Mouse (Mus musculus) neural tube, embryonic 13.5 days (tissue): ENCODE measurements around the gene Strap. TPM values are rescaled to one million over a fixed set of nuclear protein-coding genes. Genes with fewer than 3 reads are reported as not detected.

Experiments used
- ATAC-seq: fragments of 200-750 bp; cut with Nextera tagmentation; 2 replicates; pipeline ENCODE4 v1.8.0; 2017; ENCODE audit warnings: low read depth, mild to moderate bottlenecking, moderate TSS enrichment, moderate library complexity
- H3K27ac ChIP-seq: fragments of 300-500 bp; sonication (generic); replicated peaks from 2 replicates; pipeline ENCODE4 v1.5.1; 2015; ENCODE audit warnings: moderate library complexity, mild to moderate bottlenecking, inconsistent platforms
- H3K27me3 ChIP-seq: fragments of 300-500 bp; sonication (generic); 2 replicates; pipeline ENCODE4 v1.6.1; 2015; ENCODE audit warnings: mild to moderate bottlenecking, inconsistent platforms
- H3K36me3 ChIP-seq: fragments of 300-500 bp; sonication (generic); 2 replicates; pipeline ENCODE4 v1.6.1; 2015; ENCODE audit warnings: mild to moderate bottlenecking, inconsistent platforms
- H3K4me1 ChIP-seq: fragments of 300-500 bp; sonication (generic); replicated peaks from 2 replicates; pipeline ENCODE4 v1.6.1; 2015; ENCODE audit warnings: inconsistent platforms
- H3K4me2 ChIP-seq: fragments of 300-500 bp; sonication (generic); 2 replicates; pipeline ENCODE4 v1.6.1; 2015; ENCODE audit warnings: inconsistent platforms, mild to moderate bottlenecking, moderate library complexity
- H3K4me3 ChIP-seq: fragments of 300-500 bp; sonication (generic); 2 replicates; pipeline ENCODE4 v1.5.1; 2015; ENCODE audit warnings: mild to moderate bottlenecking, inconsistent platforms
- H3K9ac ChIP-seq: fragments of 300-500 bp; sonication (generic); 2 replicates; pipeline ENCODE4 v1.6.1; 2015; ENCODE audit warnings: moderate library complexity, mild to moderate bottlenecking, inconsistent platforms
- H3K9me3 ChIP-seq: fragments of 300-500 bp; sonication (generic); 2 replicates; pipeline ENCODE4 v1.6.1; 2016; ENCODE audit warnings: inconsistent platforms
- WGBS: fragments of 180-500 bp; shearing (Covaris S2); methylation state at CpG from one replicate; pipeline ENCODE4 v1.1.7; 2015; 5-methylcytosine and 5-hydroxymethylcytosine counted together
- polyA plus RNA-seq: library from polyadenylated mRNA; unstranded; fragments of >200 nt; fragmentation: Nextera tagmentation; extraction: Ambion mirVana; gene quantifications from 2 replicates; pipeline ENCODE4 v1.2.1, GENCODE M21; 2015

Strap gene
- polyA plus RNA-seq, 1 experiment from 2014 or later, result 175 TPM

DNA sequence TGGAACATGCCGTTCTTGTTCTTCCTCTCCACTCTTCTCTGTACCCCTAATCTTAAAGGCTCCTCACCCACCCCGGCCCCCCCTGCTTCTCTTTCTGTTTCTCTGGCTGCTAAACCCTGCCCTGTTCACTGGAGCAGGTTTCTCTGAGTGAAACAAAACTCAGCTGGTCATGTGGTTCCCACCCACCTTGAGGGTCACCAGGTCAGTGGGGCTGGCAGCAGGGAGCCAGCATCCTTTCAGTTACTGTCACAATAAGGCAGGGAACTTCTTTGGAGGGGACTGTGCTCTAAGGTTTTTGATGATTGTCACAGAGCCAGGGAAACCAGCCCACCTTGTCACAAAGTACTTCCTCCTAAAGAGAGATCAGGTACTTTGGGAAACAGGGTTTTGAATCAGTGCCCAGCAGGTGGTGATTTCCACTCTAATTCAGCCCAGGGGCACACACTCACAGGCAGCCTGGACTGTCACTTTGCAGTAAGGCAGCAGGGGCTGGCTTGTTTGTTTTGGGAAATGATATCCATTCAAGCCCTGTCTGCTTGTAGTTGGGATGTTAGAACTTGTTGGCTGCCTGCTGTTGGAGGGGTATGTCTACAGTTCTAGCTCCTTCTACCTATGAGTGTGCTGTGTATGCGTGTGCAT lies 29.8 kb downstream of the Strap start:
- ATAC-seq, result no peak
- WGBS, result 43% methylated on average over 3 of the region's 3 CpGs
- no peak overlapping the region for H3K4me3 ChIP-seq

GRCm38 (mm10) chr6:137766177-137766576 lies 31.3 kb downstream of the Strap start:
- Histone ChIP-seq H3K4me2 (no peak overlapping the region), H3K4me3 (no peak overlapping the region), H3K27ac (no peak overlapping the region), H3K4me1 (no peaks in the 10 kb centered on the region; the same call in 1 of the 2 replicates), H3K36me3 (no peaks in the 10 kb centered on the region), H3K27me3 (no peaks in the 10 kb centered on the region), H3K9ac (no peak overlapping the region), H3K9me3 (no peaks in the 10 kb centered on the region)
- no peak for ATAC-seq

More for the DNA sequence above, 29.8 kb downstream of the Strap start:
- no peaks in the 10 kb centered on the region for H3K36me3 ChIP-seq
- H3K4me1 ChIP-seq, result no peaks in the 10 kb centered on the region; the same call in 1 of the 2 replicates
- no peak overlapping the region for H3K4me2 ChIP-seq
- H3K27me3 ChIP-seq, result no peaks in the 10 kb centered on the region
- H3K9ac ChIP-seq, result no peak overlapping the region
- no peaks in the 10 kb centered on the region for H3K9me3 ChIP-seq
- no peak overlapping the region for H3K27ac ChIP-seq

DNA sequence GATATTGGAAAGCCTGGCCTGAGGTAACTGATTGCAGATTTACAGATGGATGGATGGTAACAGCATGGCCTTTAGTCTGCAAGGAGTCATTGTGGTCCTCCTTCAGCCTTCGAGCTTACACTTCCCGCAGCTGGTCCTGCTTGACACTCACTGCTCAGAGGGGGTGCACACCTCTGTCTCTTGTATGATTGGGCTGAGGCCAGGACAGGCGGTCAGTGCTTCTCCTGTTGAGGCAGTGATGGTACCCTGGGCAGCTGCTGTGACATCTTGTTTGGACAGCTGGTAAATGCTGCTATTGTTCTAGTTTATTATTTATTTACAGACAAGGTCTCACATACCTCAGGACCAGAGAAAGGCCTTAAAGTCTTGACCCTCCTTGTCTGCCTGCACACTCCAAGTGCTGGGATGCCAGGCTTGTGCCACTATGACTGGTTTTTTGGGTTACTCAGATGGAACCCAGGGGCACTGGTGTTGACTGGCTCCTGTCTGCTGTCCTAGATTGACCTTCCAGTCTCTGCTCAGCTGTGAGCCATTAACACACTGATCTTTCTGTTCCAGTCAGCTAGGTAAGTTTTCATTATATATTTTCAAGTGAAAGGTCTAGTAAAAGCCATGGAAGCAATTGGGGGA lies 36.9 kb downstream of the Strap start:
- Histone ChIP-seq H3K36me3 (no peaks in the 10 kb centered on the region), H3K27me3 (no peaks in the 10 kb centered on the region), H3K4me2 (no peak overlapping the region), H3K4me3 (no peak overlapping the region), H3K9me3 (no peaks in the 10 kb centered on the region), H3K9ac (no peak overlapping the region), H3K4me1 (no peaks in the 10 kb centered on the region), H3K27ac (no peak overlapping the region)
- 58% methylated on average over 3 of the region's 3 CpGs for WGBS
- no peak for ATAC-seq

DNA sequence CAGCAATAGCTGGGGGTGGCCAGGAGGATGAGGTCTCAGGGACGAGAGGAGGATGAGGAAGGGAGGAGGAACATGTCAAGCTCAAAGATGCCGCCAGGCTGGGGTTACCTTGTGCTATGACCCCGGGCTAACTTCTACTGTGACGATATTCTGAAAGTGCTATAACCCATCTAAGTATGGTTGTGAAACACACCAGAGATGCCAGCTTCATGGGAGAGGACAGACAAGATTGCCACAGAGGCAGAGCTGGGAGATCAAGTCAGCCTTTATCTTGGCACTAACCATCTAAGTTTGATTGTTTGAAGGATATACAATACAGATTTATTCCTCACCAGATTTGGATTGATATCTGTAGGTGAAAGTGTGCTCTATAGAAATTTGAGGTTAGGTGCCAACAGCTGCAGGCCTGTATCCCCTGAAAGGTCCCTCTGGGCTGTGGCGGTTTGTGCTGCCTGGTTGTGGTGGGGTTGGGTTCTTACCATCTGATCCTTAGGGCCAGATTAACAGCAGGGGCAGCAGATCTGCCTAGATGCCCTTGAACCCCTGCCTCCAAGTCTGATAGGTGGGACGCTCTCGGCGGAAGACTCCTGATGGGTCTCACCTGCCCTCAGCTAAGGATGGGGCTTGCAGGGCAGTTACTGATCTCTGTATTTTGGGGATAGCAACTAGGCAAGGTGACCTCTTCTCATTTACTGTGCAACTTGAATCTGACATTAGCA lies 38.2 kb downstream of the Strap start:
- no peaks in the 10 kb centered on the region for H3K9me3 ChIP-seq
- no peak overlapping the region for H3K4me2 ChIP-seq
- no peak overlapping the region for H3K27ac ChIP-seq
- no peaks in the 10 kb centered on the region for H3K4me1 ChIP-seq
- H3K4me3 ChIP-seq, result no peak overlapping the region
- no peak overlapping the region for H3K9ac ChIP-seq
- WGBS, result 94% methylated on average over 8 of the region's 8 CpGs
- no peaks in the 10 kb centered on the region for H3K27me3 ChIP-seq
- ATAC-seq, result no peak
- no peaks in the 10 kb centered on the region for H3K36me3 ChIP-seq

DNA sequence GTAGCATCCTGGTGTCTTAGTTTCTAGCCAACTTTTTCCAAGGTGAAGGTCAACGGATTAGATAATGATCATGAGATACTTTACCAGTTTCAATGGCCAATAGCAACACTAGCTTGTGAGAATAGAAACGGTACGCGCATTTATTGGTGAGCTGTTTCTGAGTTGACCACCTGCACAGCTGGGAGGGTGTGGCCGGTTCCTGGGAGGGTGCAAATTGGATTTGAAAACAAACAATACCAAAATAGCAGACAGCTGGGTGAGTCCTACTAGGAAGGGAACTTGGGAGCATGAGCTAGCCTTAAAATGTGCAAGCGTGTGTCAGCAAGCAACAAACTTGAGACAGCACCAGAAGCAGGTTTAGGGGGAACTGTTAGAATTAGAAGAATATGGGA lies 38.8 kb downstream of the Strap start:
- H3K4me2 ChIP-seq, result no peak overlapping the region
- H3K27me3 ChIP-seq, result no peaks in the 10 kb centered on the region
- H3K9ac ChIP-seq, result no peak overlapping the region
- no peaks in the 10 kb centered on the region for H3K36me3 ChIP-seq
- no peaks in the 10 kb centered on the region for H3K4me1 ChIP-seq
- H3K4me3 ChIP-seq, result no peak overlapping the region
- H3K9me3 ChIP-seq, result no peaks in the 10 kb centered on the region
- ATAC-seq, result no peak
- WGBS, result 88% methylated on average over 6 of the region's 6 CpGs
- H3K27ac ChIP-seq, result no peak overlapping the region

GRCm38 (mm10) chr6:137774166-137774565 lies 39.3 kb downstream of the Strap start:
- Histone ChIP-seq H3K27ac (no peak overlapping the region), H3K9ac (no peak overlapping the region), H3K4me2 (no peak overlapping the region), H3K36me3 (no peaks in the 10 kb centered on the region), H3K4me3 (no peak overlapping the region), H3K27me3 (no peaks in the 10 kb centered on the region), H3K9me3 (no peaks in the 10 kb centered on the region), H3K4me1 (no peaks in the 10 kb centered on the region)
- no peak for ATAC-seq
- WGBS, result 85% methylated on average over 13 of the region's 13 CpGs

DNA sequence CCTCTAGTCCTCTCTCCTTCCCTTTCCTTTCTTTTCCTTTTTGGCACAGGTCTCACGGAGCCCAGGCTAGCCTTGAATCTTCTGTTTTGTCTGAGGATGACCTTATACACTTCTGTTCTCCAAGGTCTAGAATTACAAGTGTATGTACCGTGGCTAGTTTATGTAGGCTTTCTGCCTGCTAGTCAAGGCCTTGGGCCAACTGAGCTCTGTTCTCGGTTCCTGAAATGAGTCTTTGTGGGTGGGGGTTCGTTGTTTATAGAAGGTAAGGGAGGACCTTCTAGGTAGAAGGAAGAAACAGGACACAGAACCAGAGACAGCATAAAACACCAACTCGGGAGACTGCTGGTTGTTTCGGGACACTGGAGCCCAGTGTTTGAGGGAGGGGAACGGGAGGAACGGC lies 40.3 kb downstream of the Strap start:
- H3K9me3 ChIP-seq, result no peaks in the 10 kb centered on the region
- ATAC-seq, result no peak

DNA sequence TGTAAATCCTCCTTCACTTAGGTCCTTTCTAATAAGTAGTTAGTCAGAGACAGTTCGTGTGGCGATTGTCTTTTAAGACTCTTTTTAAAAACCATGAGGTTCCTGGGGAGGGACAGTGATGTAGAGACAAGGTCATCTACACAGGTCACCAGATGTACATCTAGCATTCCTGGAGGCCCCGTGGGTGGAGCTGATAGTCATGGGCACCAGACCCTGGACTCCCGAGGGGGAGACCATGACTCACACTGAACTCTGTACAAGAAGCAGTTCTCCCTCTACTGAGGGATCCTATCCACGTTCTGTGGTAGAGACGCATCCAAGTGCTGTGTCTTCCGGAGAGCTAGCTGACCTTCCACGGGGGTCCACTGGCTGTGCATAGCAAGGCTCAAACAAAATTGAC lies 42.1 kb downstream of the Strap start:
- no peak for ATAC-seq

More for the DNA sequence above, 40.3 kb downstream of the Strap start:
- H3K4me1 ChIP-seq, result no peaks in the 10 kb centered on the region
- no peak overlapping the region for H3K4me3 ChIP-seq
- H3K27ac ChIP-seq, result no peak overlapping the region
- H3K9ac ChIP-seq, result no peak overlapping the region
- H3K4me2 ChIP-seq, result no peak overlapping the region
- H3K36me3 ChIP-seq, result no peaks in the 10 kb centered on the region
- H3K27me3 ChIP-seq, result no peaks in the 10 kb centered on the region
- 95% methylated on average over 8 of the region's 8 CpGs for WGBS

GRCm38 (mm10) chr6:137783899-137784637 lies 49.2 kb downstream of the Strap start:
- Histone ChIP-seq H3K9me3 (no peaks in the 10 kb centered on the region), H3K27ac (no peak overlapping the region), H3K4me3 (no peak overlapping the region), H3K4me1 (0 out of 2 replicates have a peak, but pooled peaks cover 3% of the 10 kb centered on the region), H3K27me3 (no peaks in the 10 kb centered on the region), H3K36me3 (no peaks in the 10 kb centered on the region), H3K4me2 (no peak overlapping the region), H3K9ac (no peak overlapping the region)
- no peak for ATAC-seq
- 90% methylated on average over 7 of the region's 7 CpGs for WGBS

More for the DNA sequence above, 42.1 kb downstream of the Strap start:
- Histone ChIP-seq H3K4me1 (no peaks in the 10 kb centered on the region), H3K9me3 (no peaks in the 10 kb centered on the region), H3K4me2 (no peak overlapping the region), H3K4me3 (no peak overlapping the region), H3K27me3 (no peaks in the 10 kb centered on the region), H3K9ac (no peak overlapping the region), H3K27ac (no peak overlapping the region), H3K36me3 (no peaks in the 10 kb centered on the region)
- WGBS, result 77% methylated on average over 8 of the region's 8 CpGs

DNA sequence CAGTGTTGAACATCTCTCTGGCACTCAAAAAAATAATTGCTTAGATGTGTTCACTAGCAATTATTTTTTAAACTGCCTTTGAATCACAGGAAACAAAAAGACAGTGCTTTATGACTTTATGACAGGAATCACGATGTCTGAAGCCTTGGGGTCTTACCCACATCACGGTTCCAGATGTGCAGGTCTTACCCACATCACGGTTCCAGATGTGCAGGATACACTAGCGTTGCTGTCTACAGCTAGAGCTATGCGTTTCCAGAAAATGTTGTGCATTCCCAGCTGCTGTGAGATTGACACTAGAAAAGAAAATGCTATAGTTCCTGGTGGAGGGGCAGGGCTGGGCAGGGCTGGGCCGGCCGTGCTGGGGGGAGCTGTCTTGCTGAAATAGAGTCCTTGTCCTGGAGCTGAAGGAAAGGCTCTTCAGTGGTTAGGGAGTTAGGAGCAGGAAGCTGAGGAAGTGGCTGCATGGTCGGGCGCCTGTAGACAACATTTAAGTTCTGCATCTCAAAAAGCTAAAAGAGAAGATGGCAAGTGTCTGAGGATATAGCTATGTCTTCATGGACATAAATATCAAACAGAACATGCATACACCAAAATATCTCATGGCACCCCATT lies 54.2 kb downstream of the Strap start:
- WGBS, result 67% methylated on average over 9 of the region's 9 CpGs
- no peak overlapping the region for H3K4me2 ChIP-seq
- ATAC-seq, result no peak
- no peaks in the 10 kb centered on the region for H3K36me3 ChIP-seq
- no peak overlapping the region for H3K27ac ChIP-seq
- H3K9ac ChIP-seq, result no peak overlapping the region
- H3K9me3 ChIP-seq, result no peaks in the 10 kb centered on the region
- 0 out of 2 replicates have a peak, but pooled peaks cover 6% of the 10 kb centered on the region for H3K4me1 ChIP-seq
- no peak overlapping the region for H3K4me3 ChIP-seq
- no peaks in the 10 kb centered on the region for H3K27me3 ChIP-seq

DNA sequence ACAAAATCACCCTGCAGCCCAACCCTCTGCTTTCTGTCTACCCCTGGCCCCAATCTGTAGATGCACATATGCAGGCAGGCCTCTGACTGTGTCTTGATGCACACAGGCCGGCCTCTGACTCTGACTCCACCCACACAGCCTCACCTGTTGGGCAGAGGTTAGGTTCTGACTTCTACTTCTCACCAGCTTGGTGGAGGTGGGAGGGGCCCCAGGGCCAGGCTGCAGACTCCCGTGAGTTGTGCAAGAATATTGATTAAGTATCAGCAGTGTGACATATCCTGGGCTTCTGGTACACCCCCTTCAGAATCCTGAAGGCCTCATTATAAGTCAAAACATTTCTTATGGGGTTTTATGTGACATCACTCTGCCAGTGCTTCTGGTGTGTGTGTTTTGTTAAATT lies 54.8 kb downstream of the Strap start:
- Histone ChIP-seq H3K27ac (no peak overlapping the region), H3K9me3 (no peaks in the 10 kb centered on the region), H3K9ac (no peak overlapping the region), H3K4me1 (0 out of 2 replicates have a peak, but pooled peaks cover 6% of the 10 kb centered on the region), H3K36me3 (no peaks in the 10 kb centered on the region), H3K4me2 (no peak overlapping the region), H3K27me3 (no peaks in the 10 kb centered on the region), H3K4me3 (no peak overlapping the region)
- 72% methylated on average over 2 of the region's 2 CpGs for WGBS
- no peak for ATAC-seq

GRCm38 (mm10) chr6:137795494-137795893 lies 60.6 kb downstream of the Strap start:
- Histone ChIP-seq H3K4me1 (no peaks in the 10 kb centered on the region), H3K4me3 (no peak overlapping the region), H3K9me3 (peaks cover 6% of the 10 kb centered on the region), H3K27me3 (no peaks in the 10 kb centered on the region), H3K36me3 (peaks cover 10% of the 10 kb centered on the region), H3K27ac (no peak overlapping the region), H3K9ac (no peak overlapping the region), H3K4me2 (no peak overlapping the region)
- 64% methylated on average over 2 of the region's 2 CpGs for WGBS
- no peak for ATAC-seq
